Mouse (Mus musculus) MEL (cell line): ENCODE measurements at regions not wholly inside any gene's neighbourhood (a gene's known extent, or its start where the extent isn't known, plus 50 kb on each side); places are given as distances from the start of the nearest gene placed in this dataset.

Experiments
- CTCF ChIP-seq, 3 experiments: IDR thresholded peaks in 2 of 3; conservative IDR thresholded peaks in 1 of 3; 2 replicates each; pipeline ENCODE4 v1.5.1; 2011 to 2012; ENCODE audit warnings: low read length in 3 of 3, low read depth in 2 of 3, mild to moderate bottlenecking in 2 of 3, improper control_type of control experiment in 1 of 3, inconsistent platforms in 1 of 3, mixed read lengths in 1 of 3, moderate library complexity in 1 of 3; ENCODE audit not compliant: control insufficient read depth in 1 of 3, insufficient read depth in 1 of 3, poor library complexity in 1 of 3, severe bottlenecking in 1 of 3
- EP300 ChIP-seq, 2 experiments: IDR thresholded peaks; 2 replicates each; pipeline ENCODE4 v1.6.1; 2011; ENCODE audit warnings: improper control_type of control experiment in 2 of 2, low read length in 2 of 2, low read depth in 1 of 2, mild to moderate bottlenecking in 1 of 2
- GATA1 ChIP-seq: IDR thresholded peaks from 2 replicates; pipeline ENCODE4 v1.6.1; 2011; ENCODE audit warnings: low read depth, low read length, improper control_type of control experiment
- MAFK ChIP-seq: IDR thresholded peaks from 2 replicates; pipeline ENCODE4 v1.6.1; 2011; ENCODE audit warnings: low read depth, mild to moderate bottlenecking, low read length, improper control_type of control experiment, borderline replicate concordance
- POLR2A ChIP-seq, 2 experiments: IDR thresholded peaks; 2 replicates each; pipeline ENCODE4 v1.6.1; 2011 to 2012; ENCODE audit warnings: low read length in 2 of 2, mild to moderate bottlenecking in 2 of 2, control low read depth in 1 of 2, improper control_type of control experiment in 1 of 2, low read depth in 1 of 2, moderate library complexity in 1 of 2; ENCODE audit not compliant: control insufficient read depth in 1 of 2, insufficient read depth in 1 of 2, poor library complexity in 1 of 2
- ZC3H11A ChIP-seq: IDR thresholded peaks from 2 replicates; pipeline ENCODE4 v1.6.1; 2012; ENCODE audit warnings: low read depth, mild to moderate bottlenecking, inconsistent platforms, low read length, improper control_type of control experiment

GRCm38 (mm10) chr10:27838666-27839065, 219.1 kb upstream of the Lama2 start:
- TF ChIP-seq CTCF (IDR thresholded peaks at IDR 0.05 in 2 of 3, conservative IDR thresholded peaks at IDR 0.05 in 1 of 3; ENCODE audit: control insufficient read depth in 1 of 3, insufficient read depth in 1 of 3, low read depth in 2 of 3, low read length in 3 of 3, poor library complexity in 1 of 3, severe bottlenecking in 1 of 3) (no peak), POLR2A (IDR thresholded peaks at IDR 0.05; ENCODE audit: control insufficient read depth in 1 of 2, insufficient read depth in 1 of 2, low read depth in 1 of 2, low read length in 2 of 2, poor library complexity in 1 of 2) (no peak), GATA1 (no peak), ZC3H11A (no peak), MAFK (no peak), EP300 (IDR thresholded peaks at IDR 0.05; ENCODE audit: low read depth in 1 of 2, low read length in 2 of 2) (no peak)
